Mouse (Mus musculus) testis, postnatal 10 days (tissue): ENCODE results near the gene Hist1h1a.
A peak's percentile ranks its signal among the peaks of the same experiment; 100 is the strongest.
"Not testable (repeated sequence)": the region's sequence is repeated elsewhere in the genome, so short reads cannot be mapped to it uniquely, and the experiment has no call there.

Experiments used
- DNase-seq: peaks from one replicate; pipeline ENCODE4 v3.0.0; 2021; ENCODE audit warnings: low spot score

Hist1h1a gene

DNA sequence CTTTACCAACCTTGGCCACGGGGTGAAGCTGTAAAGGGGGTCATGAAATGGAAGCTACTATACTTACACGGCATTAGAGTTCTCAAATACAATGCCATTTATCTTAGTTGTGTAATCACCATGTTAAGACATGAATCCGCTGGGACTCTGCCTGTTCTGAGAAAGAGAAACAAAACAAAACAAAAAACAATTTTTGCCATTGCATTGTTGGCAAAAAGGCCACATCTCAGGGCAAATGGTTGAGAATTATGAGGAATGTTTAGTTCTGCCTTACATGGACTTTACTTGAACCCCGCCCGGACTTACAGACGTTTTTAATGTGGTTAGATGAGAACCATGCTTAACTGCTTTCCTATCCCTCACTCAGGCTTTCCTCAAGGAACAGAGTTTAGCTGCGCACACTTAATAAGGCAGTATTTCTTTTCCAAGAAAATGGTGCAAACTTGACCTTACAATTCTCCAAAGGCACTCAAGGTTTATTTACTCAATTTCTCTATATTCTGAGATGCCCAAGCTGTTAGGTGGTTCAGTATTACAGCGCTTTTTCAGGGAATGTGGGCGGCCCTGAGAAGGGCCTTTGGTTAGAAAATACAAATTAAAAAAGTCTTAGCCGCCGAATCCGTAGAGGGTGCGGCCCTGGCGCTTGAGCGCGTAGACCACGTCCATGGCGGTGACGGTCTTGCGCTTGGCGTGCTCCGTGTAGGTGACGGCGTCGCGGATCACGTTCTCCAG is 3.1 kb upstream of the Hist1h1a start:
- DNase-seq: no peak

DNA sequence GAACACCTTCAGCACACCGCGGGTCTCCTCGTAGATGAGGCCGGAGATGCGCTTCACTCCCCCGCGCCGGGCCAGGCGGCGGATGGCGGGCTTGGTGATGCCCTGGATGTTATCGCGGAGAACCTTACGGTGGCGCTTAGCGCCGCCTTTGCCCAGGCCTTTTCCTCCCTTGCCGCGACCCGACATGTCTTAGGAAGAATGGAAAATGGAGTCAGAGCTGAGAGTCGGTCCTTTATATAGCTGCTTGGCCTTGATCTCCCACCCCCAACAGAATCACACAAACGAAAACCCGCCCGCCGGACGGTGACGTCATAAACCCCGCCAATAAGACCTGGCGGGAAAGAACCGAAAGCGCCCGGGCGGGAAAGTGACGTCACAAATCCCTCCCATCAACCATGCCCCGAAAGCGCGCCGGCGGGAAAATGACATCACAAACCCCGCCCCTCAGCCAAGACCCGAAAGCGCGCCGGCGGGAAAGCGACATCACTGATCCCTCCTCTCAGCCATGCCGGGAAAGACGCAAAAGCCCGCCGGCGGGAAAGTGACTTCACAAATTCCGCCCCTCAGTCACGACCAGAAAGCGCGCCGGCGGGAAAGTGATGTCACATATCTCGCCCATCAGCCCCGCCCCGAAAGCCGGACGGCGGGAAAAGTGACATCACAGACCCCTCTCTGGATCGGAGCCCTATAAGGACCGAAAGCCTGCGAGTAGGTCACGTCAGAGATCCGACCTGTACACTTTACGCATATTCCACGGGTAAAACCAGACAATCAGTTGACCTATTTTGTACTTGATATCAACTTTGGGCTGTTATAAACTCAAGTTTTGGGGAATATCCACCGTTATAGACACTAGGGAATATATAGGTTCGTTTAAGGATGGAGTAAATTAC is 2.2 kb upstream of the Hist1h1a start, which contains the start of gene Hist1h4a:
Hist1h4a (minus strand) TSS at position 259 of the 893 bp plus-strand sequence.
- DNase-seq: peak; percentile 99

DNA sequence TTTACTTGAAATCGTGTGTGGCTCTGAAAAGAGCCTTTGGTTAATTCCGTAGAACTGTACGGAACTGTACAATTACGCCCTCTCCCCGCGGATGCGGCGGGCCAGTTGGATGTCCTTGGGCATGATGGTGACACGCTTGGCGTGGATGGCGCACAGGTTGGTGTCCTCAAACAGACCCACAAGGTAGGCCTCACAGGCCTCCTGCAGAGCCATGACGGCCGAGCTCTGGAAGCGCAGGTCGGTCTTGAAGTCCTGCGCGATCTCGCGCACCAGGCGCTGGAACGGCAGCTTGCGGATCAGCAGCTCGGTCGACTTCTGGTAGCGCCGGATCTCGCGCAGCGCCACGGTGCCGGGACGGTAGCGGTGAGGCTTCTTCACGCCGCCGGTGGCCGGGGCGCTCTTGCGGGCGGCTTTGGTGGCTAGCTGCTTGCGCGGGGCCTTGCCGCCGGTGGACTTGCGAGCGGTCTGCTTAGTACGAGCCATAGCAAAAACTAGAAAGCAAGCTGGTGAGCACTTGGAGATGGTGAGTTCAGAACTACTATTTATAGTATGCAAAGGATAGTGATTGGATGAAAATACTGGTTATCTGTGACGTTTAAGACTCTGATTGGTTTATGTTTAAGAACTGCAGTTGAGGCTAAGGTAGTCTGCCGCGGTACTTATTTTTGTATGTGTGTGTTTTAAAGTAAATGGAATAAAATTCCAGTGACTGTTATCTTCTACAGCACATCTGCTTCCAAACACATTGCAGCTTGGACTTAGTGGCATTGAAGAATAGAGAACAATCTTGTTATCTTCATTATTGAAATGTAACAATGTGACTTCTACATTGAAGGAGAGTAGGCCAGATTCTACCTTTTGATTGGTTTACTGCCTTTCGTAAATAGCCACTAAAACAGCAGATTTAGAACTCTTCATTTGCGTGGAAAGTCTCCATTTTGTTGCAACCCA is 1.3 kb upstream of the Hist1h1a start, which contains the start of gene Hist1h3a:
Hist1h3a (minus strand) TSS at position 516 of the 951 bp plus-strand sequence.
- not testable (repeated sequence) for DNase-seq

DNA sequence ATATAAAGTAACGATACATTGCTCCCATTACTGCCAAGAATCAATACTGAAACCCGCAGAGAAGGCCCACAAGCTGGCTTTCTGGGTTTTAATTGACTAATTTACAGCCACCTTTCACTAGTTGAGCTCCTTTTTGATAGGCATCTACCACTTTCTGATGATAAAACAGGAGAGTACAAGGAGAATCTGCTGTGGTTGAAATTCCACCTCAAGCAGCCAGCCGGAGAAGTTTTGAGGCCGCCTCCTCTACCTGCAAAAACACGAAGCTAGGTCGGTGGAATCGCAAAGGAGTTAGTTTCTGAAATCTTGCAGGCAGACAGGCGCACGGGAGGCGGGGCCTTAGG is 252 bp upstream of the Hist1h1a start:
- peak; percentile 89 for DNase-seq

DNA sequence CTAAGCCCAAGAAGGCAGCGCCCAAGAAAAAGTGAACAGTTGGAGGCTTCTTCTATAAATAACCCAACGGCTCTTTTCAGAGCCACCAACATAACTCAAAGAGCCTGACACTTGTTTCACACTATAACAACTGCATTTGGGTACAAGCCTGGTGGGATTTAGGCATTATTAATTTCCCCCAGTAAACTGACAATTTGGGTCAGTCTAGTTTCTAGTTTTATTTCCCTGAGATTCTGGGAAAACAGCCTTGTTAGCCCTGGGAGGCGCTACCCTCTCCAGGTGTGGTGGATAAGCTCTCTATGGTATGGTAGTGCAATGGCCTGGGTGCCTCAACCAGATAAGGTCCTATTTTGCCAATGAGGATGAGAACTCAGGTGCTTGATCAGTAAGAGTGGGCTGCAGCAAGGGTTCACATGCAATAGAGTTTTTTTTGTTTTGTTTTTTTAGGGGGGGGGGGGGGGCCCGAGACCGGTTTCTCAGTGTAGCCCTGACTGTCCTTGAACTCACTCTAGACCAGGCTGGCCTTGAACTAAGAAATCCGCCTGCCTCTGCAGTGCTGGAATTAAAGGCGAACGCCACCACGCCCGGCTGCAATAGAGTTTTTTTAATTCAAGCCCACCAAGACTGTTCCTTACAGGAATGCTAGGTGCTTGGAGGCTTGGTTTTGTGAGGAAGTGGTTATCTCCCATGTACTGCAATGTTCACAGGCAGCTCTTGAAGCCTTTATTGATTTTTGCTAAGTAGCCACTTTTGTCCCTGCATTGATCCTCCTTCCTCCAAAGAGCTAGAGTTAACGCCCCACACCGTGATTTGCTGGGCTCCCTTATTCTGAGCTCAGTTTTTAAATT is 1.1 kb downstream of the Hist1h1a start:
- DNase-seq: no peak

DNA sequence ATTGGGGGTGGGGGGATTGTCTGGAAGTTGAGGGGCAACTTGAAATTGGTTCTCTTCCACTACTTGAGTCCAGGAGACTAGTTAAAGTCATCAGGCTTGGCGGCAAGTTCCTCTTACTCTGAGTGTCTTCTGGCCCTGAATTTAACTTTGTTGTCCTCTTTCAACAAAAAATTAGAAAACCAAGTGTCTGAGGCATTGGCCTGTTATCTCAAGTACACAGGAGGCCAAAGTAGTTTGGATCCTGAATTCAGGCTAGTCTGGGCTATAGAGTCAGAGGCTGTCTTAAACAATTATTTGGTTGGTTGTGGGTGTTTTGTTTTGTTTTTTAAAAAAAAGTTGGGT is 1.7 kb downstream of the Hist1h1a start:
- DNase-seq: no peak

DNA sequence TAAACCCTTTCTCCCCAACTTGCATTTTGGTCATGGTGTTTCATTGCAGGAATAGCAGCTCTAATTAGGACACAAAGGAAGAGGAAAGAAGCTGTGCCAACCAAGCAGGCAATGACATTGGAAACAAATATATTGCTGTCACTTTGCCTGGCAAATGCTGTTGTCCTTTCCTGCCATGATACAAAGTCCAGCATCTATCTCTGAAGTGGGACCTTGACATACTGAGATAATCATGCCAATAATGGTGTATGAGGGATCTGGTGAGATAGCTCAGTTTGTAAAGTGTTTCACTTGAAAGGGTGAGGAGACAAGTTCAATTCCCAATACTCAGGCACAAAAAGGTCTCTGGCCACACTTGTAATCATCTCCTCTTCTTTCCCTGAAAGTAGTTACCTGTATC is 3.3 kb downstream of the Hist1h1a start:
- no peak for DNase-seq

DNA sequence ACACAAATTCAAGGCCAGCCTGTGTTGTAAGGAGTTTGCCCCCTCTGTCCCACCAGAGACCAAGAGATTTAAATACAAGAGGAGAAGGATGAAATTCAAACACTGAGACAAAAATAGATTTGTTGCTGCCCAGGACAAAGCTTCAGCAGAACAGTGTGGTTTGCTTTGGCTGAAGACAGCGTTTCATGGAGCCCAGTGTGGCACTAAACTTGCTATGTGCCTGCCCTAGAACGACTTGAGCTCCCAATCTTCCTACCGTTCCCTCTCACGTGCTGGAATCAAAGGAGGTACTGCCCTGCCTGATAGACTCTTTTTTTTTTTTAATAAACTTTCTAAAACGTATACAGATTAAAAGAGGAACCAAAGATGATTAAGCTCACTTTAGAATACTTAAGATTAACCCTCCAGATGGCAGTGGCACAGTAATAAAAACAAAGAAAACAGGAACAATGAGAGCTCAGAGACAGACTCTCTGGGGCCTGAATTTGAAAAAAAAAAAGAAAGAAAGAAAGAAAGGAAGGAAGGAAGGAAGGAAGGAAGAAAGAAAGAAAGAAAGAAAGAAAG is 5.5 kb downstream of the Hist1h1a start:
- DNase-seq: no peak

DNA sequence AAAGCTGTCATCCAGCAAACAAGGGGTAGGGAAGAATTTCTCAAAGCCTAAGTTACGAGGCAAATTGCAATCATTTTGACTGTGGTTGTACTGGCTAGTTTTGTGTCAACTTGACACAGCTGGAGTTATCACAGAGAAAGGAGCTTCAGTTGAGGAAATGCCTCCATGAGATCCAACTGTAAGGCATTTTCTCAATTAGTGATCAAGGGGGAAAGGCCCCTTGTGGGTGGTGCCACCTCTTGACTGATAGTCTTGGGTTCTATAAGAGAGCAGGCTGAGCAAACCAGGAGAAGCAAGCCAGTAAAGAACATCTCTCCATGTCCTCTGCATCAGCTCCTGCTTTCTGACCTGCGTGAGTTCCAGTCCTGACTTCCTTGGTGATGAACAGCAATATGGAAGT is 6.1 kb downstream of the Hist1h1a start, which contains the start of gene Trim38:
Trim38 (plus strand) TSS at position 301 of the 400 bp plus-strand sequence.
- not testable (repeated sequence) for DNase-seq

DNA sequence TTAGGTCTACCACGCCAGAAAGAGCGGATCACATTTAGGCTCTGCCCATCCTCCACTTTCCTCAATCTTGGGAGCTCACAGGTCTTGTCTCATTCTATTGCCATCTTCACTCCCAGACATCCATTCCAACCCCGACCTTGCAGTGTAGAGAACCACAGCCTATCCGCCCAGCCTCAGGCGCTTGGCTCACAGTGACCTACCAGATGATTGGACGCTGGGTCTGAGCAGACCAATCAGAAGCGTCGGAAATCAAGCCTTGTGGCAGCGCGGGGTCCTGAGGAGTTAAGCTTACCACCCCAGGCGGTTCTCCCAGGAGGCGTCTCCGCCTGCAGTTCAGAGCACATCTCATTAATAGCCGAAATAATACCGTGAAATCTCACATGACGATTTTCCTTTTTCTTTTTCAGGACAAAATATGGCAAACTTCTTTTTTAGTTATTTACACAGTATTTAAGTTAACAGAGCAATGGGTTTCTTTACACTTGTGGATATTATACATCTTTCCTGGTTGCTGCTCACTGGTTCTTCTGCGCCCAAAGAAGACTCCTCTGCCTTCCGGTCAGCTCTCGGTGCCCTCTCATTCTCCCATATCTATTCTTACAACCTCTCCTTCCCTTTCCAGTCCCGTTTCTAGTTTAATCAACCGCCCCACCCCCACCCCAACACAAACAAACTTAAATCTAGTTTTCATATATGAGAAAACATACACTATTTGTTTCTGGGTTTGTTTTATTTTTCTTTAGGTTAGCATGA is 9.3 kb downstream of the Hist1h1a start:
- peak; percentile 48 for DNase-seq

DNA sequence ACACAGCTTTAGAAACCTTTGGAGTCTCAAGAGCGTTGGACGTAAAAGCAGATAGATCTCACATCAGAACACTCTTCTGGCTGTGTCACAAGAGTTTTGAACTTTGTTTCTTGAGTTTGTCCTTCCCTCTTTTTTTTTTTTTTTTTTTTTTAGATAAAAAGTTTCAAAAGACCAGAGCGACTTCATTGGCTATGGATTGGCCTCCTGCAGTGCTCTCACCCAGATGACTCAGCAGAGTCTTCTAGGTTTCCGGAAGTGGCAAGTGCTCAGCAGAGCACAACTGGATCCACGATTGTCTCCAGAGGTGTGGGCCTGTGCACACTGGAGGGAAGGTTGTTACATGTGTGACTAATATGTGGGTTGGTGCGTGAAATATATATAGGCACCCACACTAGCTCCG is 14.9 kb downstream of the Hist1h1a start:
- DNase-seq: no peak

DNA sequence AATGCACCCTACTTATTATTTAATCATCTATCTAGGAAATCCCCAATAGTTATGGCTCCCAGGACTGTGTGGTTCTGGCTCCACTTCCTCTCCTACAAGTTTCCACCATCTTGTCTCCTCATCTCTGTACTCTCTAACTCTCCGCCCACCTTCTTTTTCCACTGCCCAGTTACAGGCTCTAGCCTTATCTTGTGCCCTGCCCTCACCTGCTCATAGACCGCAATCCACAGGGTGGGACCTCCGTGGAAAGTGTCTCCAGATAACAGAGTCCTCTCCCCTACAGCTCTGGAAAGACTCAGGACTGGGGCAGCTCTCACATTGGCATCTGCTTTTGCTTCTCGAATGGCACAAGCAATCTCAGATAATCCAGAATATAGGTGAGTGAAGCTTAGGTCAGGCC is 15.6 kb downstream of the Hist1h1a start:
- DNase-seq: no peak

DNA sequence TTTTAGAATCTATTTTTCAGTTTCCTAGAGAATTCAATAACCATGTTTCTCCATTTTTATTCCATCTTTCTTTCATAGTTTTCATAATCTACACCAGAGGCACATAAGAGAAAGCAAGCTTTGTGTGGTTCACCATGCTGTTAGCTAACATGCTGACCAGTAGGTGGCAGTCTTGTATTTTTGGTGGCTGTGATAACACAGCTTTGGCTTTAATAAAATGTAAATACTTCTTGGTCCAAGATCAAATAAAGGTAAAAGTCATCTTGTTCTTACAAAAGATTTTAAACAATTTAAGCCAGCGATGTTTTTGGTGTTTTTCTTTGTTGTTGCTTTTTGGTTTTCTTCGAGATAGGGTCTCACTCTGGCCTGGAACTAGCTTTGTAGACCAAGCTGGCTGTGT is 29.1 kb downstream of the Hist1h1a start:
- peak; percentile 52 for DNase-seq

DNA sequence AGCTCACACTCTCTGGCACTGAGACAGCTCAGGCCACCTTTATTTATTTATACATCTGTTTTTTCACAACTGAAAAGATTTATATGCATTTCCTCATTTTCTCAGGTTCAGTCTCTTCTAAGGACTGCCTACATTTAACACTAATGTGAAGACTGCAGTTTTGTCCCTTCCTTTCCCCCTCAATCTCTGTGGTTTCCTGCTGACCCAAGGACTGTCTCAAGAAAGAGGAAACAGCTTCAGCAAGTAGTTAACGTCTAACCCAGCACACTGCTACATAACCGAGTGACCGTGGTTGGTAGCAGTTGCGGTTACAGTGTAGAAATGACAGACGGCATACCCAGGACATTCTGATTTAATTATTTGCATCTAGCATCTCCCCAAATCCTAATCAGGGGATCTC is 35.9 kb downstream of the Hist1h1a start:
- no peak for DNase-seq

DNA sequence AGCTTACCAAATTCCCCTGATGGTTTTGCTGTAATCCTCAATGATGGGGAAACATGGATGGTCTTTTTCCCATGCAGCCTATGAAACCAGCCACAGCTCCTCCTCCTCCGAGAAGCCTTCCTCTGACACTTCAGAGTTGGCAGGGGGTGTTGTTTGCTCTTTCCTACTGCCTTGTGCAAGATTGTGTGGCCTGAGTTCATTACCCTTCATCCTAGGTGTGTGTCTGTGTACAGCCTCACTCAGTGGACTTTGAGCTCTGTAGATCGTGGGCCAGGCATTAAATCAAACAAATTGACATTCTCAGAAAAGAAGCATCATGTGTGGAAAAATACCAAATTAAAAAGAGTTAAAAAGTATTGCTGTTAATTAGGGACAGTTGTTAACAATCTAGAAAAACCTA is 41.1 kb downstream of the Hist1h1a start:
- DNase-seq: no peak

DNA sequence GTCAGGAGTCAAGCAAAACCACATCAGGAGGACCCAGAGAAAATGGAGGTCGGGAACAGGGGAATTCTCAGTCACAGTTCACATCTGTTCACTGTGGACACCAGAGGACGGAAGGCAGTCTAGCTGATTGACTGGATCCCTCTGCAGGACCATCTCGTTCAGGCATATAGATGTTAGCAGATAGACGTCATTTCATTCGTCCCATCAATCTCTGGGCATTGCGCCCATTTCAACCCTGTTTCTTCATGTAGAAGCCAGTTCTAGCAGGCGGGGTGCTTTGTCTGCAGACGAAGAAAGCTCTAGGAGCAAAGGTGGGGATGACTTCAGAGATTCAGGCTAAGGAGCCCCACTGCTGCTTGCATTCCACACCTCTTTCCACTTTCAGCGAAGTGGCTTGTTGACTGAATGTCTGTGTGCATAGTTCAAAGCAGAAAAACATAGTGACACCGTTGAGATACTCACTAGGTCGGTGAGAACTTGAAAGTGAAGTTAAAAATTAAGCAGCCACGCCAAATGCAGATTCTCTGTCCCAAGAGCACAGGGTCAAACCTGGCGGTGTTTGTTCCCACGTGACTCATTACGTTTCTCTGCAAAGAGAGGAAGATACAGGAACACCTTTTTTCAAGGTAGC is 43.1 kb downstream of the Hist1h1a start, which contains the start of gene Slc17a2:
Slc17a2 (plus strand) TSS at position 572 of the 631 bp plus-strand sequence.
- DNase-seq: no peak
